Mouse (Mus musculus): ENCODE results near the gene Il1rapl2.
A peak's percentile ranks its signal among the peaks of the same experiment; 100 is the strongest.
"Not testable (repeated sequence)": the region's sequence is repeated elsewhere in the genome, so short reads cannot be mapped to it uniquely, and the experiment has no call there.

The Il1rapl2 gene

DNA sequence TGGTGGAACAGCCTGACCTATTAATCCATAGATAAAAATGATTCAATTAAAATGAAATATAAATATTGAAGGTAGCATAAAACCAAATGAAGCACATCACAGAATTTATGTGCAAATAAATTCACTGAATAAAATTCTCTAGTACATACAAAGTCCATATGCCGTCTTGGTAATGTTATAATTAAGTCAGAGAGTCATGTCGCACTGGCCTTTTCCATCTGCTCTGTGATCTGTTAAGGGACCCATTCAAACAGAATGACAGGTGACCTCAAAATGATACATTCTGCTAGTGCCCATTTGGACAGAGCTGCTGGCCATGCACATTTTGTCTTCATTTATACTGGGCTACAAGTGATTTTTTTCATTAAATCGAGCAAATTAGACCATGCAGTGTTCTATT is 534.3 kb downstream of the Il1rapl2 start:
- DNase-seq (ENCODE audit: extremely low read depth, insufficient read length, low spot score), result no peak

DNA sequence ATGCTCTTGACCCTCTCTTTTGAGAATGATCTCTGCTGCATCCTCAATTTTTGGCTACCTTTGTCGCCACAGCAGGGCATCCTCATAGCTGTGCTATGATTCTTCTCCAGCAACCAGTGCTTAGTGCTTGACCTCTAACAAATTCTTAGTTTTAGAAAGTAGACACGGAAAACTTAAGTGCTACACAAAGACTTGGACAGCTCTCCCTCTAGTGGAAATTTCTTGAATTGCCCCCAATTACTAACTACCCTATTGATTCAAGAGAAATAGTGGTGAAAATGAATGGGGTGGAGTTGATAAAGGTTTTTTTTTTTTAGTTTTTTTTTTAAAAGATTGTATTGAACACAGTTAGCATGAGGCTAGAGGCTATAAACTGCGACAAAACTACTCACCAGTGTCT is 599.7 kb downstream of the Il1rapl2 start:
- DNase-seq (ENCODE audit: extremely low read depth, insufficient read length, low spot score), result no peak

DNA sequence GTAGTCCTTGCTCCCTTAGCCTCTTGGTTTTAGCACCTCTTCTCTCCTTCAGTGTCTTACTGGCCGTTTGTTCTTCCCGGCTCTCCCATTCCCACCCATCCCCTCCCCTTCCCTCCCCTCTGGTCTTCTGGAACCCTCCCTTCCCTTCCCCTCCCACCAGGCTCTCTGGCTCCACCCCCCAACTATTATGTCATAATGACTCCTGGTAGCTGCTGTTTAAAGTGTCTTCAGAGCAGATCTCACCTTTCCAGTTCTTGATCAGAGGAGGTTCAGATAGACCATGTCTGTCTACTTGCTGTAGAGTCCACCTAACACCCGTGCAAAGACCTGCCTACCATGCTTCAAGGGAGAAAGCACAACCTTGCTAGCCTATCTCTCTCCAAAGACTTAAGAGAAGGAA is 639.1 kb downstream of the Il1rapl2 start, which contains the start of gene Tex13a:
Gene Tex13a (minus strand): TSS at position 101 of the 400 bp plus-strand sequence.
- no peak for DNase-seq (ENCODE audit: extremely low read depth, insufficient read length, low spot score)

DNA sequence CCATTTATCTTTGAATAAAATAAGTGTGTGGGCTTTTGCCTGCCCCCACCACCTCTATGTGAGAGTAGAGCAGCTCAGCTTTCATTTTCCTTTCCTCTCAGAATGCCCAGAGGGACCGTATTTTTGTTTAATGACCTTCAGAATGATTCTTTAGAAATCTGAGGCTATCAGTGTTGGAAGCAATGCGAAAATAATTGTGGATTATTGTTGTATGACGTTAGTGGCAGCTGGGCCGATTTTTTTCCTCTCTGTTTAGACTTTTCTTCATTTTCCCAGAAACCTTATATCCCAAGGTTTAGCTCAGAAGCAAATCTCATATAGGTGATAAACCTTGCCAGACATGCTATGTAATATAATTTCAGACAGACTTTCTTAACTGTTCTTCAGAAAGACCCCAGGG is 664.2 kb downstream of the Il1rapl2 start:
- DNase-seq (ENCODE audit: extremely low read depth, insufficient read length, low spot score), result no peak

DNA sequence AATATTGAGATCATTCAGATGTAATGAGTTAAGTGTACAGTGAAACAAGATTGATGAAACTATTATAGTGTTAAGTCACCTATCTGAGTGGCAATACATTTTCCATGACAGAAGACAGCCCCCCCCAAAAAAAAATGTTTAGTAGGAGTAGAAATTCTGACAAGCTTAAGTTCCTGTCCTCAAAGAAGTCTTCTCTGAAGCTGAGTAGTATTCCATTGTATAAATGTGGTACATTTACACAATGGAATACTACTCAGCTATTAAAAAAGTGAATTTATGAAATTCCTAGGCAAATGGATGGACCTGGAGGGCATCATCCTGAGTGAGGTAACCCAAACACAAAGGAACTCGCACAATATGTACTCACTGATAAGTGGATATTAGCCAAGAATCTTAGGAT is 778.3 kb downstream of the Il1rapl2 start:
- not testable (repeated sequence) for DNase-seq (ENCODE audit: extremely low read depth, insufficient read length, low spot score)

DNA sequence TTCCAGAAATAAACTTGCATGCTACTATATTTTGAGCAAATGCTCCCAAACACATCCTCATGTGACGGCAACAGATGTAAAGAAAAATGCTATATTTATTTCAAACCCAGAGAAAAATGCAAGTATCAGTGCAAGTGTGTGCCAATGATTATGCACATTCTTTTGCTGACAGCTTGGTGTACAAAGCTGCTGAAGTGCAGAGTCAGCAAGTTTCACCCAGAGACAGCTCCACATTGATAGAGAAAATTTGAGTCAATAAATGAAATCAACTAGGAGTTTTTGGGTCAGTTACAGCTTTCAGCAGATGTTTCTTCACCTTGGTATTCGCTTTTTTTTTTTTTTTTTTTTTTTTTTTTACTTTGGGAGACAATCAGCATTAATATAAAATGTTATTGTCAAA is 863.4 kb downstream of the Il1rapl2 start:
- DNase-seq (ENCODE audit: extremely low read depth, insufficient read length, low spot score), result no peak

DNA sequence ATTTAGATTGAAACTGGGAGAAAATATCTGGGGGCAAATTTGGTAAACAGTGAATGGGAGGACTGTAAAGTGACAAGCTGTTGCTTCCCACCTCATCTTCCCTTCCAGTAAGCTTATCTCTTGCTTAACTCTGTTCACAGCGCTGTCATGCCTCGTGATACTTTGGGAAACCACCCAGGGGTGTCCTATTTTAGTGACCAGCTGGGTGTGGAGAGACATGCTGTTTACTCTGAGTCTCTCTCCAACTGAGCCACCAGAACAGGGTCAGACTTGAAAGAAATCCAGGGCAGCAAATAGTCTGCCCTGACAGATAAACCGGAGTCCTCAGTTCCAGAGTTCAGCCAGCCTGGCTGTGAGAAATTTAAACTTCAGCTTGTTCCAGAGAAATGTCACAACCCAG is 867.5 kb downstream of the Il1rapl2 start:
- no peak for DNase-seq (ENCODE audit: extremely low read depth, insufficient read length, low spot score)

DNA sequence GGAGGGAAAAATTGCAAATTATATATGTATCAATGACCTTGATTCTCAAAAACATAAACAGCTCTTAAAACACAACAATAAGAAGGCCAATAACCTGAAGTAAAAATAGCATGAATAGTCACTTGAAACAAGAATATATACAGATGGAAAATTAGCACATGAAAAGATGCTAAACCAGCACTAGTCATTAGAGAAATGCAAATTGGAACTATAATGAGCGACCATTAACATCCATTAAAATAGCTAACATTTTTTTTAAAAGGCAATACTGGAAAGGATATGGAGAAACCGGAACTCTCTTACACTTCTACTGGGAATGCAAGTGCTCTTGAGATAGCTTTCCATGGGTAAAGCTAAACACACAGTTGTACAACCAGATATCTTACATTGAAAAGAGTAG is 879.4 kb downstream of the Il1rapl2 start:
- no peak for DNase-seq (ENCODE audit: extremely low read depth, insufficient read length, low spot score)

DNA sequence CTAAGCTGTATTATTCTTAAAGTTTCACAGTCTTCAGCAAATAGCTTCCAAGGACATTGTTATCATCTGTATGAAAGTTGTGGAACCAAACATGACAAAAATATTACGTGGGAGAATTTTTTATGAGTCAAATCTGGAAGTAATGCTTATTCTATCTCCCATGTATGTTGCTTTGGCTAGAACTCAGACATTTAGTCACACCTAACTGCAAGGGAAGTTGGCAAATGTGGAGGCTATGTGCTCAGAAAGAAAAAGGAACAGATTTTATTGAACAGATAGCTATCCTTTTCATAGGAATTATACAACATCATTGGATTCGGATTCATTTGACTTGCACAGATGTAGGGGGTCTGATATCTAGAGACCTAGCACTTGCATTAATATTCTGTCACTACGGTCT is 908.1 kb downstream of the Il1rapl2 start:
- no peak for DNase-seq (ENCODE audit: extremely low read depth, insufficient read length, low spot score)

DNA sequence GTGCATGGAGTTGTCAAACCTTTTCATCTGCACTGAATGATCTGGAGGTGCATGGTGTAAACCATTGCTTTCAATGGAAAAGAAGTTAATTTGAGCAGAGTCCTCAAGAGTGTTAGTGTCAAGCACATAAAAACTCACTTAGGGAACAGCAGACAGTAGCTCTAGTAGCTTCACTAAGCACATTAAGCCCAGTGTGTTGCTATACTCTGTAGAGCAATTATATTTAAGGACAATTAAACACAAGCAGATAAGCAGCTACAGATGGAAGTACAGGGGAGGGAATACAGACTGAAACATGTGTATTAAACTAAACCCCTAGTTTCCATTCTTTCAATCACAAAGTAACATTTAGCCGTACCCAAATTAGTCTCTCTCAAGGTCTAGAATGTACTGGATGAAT is 930.1 kb downstream of the Il1rapl2 start:
- DNase-seq (ENCODE audit: extremely low read depth, insufficient read length, low spot score), result no peak

DNA sequence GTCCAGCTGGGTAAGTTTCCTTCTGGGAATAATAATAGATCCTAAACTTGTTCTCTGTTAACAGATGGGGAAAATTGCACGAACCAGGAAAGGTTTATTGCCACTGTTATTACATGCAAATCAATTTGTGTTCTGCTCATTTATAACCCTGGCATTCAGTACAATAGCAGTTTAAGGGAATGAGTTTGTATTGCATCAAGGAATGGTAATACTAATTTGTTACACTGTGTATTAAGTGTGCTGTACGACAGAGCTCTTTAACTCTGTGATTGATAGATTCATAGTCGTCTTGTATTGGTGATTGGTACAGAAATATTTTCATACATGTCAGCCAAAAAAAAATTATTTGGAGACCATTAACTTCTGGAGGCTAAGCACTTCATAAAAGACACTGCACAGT is 934.6 kb downstream of the Il1rapl2 start:
- no peak for DNase-seq (ENCODE audit: extremely low read depth, insufficient read length, low spot score)

DNA sequence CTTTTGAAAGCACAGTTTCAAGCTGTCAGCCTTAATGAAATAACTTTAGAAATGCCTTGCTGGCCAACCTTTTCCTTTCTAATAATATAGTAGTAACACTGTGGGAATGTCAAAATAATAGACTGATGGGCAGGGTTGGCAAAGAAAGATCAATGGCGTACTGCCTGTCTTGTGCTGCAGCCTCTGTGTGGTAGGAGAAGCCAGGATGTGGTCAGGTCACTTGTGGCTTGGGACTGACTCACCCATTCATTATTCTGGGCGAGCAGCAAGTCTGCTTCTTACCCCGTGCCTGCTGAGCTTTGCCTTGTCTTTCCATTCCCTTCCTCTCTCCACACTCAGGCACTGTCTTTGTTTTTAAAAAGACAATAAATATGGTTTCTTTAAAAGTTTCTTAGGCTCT is 1049.7 kb downstream of the Il1rapl2 start:
- peak; percentile 14 for DNase-seq (ENCODE audit: extremely low read depth, insufficient read length, low spot score)

DNA sequence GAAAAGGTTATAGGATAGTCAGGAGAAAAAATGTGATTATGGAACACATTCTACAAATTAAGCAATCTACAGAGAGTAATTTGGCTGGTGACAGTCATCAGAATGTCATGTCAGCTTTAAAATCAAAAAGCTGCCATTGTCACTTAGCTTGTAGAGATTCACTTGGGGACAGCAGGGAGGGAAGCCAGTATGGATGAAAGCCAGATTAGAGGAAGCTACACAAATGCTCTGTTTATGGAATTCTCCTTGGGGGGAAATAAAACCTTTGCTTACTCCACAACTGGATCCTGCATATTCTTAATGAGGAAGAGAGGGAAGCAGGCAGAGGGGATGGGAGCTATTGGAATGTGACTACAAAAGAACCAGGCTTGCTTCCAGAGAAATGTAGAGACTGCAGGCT is 1054.9 kb downstream of the Il1rapl2 start:
- DNase-seq (ENCODE audit: extremely low read depth, insufficient read length, low spot score), result no peak

DNA sequence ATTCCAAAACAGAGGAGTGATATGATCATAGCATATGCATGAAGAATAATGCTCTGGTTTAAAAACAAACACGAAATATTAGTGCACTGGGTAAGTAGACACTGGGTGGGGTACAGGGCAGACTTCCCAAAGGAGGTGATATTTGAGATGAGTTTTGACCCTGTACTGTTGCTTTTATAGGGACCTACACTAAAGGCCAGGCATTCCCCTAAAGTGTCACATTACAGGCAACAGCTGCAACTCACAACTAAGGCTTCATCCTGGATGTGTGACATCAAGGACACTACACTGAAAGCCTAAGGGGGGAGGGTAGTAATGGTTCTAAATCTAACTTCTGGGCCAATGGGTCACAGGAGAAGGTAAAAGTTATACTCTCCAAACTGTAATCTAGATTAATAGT is 1152.0 kb downstream of the Il1rapl2 start:
- DNase-seq (ENCODE audit: extremely low read depth, insufficient read length, low spot score), result no peak

DNA sequence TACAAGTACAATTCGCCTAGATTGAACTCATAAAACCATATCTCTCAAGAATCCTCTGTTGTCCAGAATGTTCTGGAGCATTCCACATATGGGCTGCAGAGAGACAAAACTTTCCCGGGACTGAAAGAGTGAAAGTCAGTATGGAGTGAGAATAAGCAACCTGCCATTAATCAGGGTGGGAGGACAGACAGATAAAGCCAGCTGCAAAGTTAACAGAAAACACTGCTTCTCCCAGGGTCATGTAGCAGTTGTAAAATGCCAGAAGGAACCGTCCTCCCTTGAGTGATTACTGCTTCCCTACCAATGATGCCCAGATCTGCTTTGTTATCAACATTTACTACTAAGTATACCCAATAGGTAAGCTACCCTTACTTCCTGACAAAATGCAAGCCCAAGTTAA is 1230.5 kb downstream of the Il1rapl2 start:
- no peak for DNase-seq (ENCODE audit: extremely low read depth, insufficient read length, low spot score)

DNA sequence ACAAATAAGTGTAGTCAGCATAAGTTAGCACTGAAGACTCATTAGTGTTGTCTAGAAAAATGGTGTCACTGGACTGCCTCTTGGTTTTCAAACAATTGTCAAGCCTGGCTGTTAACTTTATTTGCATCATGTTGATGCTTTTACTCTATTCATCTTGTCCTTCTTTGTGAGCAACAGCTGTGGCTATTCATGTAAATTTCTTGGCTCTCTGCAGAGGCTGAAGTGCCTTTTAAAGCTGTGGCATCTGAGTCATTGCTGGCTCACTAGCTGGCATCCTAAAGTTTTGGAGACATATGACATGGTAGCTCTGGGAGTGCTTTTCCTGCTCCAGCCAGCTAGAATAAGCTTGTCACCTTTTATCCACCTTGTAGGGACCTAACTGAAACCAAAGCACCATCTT is 1261.5 kb downstream of the Il1rapl2 start:
- DNase-seq (ENCODE audit: extremely low read depth, insufficient read length, low spot score), result no peak

DNA sequence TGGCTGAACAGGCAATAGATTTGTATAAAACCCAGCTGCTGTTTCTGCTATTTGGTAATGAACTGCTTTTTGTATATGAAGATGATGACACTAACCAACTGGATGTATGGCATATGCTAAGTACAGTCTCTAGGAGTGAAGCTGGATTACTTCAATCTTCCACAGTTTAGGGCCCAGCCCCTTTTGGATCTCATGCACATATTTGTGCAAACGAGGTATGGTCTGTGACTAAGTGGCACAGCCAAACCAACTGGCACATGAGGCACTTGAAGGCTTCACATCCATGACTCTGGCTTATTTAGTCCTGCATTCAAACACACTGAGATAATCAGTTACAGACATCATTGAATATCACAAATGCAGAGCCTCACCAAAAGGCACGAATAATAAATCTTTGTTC is 1263.5 kb downstream of the Il1rapl2 start:
- DNase-seq (ENCODE audit: extremely low read depth, insufficient read length, low spot score), result no peak

DNA sequence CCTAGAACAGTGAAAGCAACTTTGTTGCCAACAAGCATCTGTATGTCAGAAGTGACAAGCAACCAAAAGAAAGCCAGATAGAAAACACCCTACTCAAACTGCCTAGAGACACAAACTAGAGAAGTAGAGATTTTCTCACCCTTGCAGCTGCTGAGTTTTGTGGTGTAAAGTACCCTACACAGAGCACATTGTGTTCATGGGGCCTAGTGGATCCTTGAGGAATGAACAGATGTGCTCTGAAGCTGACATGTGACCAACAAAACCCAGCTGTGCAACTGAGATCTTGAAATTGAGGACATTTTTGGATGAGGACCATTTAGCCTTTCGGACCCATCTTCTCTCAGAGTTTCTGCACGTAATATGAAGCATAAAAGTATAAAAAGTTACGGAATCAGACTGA is 1268.0 kb downstream of the Il1rapl2 start:
- DNase-seq (ENCODE audit: extremely low read depth, insufficient read length, low spot score), result no peak

Measured in 3134 (cell line).